Mouse (Mus musculus) adrenal gland, postnatal 14 days (tissue): ENCODE results near the gene Gm47995. TPM values are rescaled to one million over a fixed set of nuclear protein-coding genes. Genes with fewer than 3 reads are reported as not detected.
A peak's percentile ranks its signal among the peaks of the same experiment; 100 is the strongest.
"Not testable (repeated sequence)": the region's sequence is repeated elsewhere in the genome, so short reads cannot be mapped to it uniquely, and the experiment has no call there.

ENCODE experiments used
- DNase-seq: peaks from one replicate; pipeline ENCODE4 v3.0.0; 2021; ENCODE audit warnings: mixed read lengths
- long read RNA-seq, 2 experiments: library from polyadenylated mRNA; stranded (forward); transcript quantifications; one replicate each; pipeline ENCODE4 v2.0.0; 2021
- total RNA-seq: library from RNA; stranded (reverse); gene quantifications from 2 replicates; pipeline ENCODE4 v1.2.3, GENCODE M21; 2021

The Gm47995 gene
- total RNA-seq = not detected in 2 replicates
- long read RNA-seq, experiment 1 = 0 reads
- long read RNA-seq, experiment 2 = 0 reads

DNA sequence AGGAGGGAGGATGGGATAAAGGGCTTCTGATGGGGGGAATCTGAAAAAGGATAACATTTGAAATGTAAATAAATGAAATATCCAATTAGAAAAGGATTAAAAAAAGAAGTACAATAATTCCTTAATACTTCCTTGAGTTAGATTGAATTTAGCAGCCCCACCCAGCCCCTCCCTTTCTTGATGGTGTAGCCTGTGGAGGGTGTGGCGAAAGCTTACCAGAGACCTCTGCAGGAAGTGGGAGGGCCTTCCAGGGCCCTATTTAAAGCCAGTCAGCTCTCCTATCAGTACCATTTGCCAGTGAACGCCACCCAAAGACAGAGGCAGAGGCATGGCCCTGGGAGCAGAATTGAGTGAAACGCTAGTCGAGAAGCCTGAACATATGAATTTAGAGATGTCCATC is at the start of gene Gm47995:
Gene Gm47995, plus strand, starts transcription at position 329 of the 400 bp plus-strand sequence.
- DNase-seq = not testable (repeated sequence)

GRCm38 (mm10) chr1:151150211-151150610 is 48.0 kb upstream of the Gm47995 start:
- DNase-seq = peak; percentile 15

- DNase-seq = no peak
Observed at GRCm38 (mm10) chr1:151151089-151151488, 47.2 kb upstream of the Gm47995 start.

- no peak for DNase-seq
Observed at GRCm38 (mm10) chr1:151153056-151153652, 45.1 kb upstream of the Gm47995 start.

GRCm38 (mm10) chr1:151154131-151154530 is 44.1 kb upstream of the Gm47995 start:
- not testable (repeated sequence) for DNase-seq

GRCm38 (mm10) chr1:151156129-151156528 is 42.1 kb upstream of the Gm47995 start:
- no peak for DNase-seq

DNA sequence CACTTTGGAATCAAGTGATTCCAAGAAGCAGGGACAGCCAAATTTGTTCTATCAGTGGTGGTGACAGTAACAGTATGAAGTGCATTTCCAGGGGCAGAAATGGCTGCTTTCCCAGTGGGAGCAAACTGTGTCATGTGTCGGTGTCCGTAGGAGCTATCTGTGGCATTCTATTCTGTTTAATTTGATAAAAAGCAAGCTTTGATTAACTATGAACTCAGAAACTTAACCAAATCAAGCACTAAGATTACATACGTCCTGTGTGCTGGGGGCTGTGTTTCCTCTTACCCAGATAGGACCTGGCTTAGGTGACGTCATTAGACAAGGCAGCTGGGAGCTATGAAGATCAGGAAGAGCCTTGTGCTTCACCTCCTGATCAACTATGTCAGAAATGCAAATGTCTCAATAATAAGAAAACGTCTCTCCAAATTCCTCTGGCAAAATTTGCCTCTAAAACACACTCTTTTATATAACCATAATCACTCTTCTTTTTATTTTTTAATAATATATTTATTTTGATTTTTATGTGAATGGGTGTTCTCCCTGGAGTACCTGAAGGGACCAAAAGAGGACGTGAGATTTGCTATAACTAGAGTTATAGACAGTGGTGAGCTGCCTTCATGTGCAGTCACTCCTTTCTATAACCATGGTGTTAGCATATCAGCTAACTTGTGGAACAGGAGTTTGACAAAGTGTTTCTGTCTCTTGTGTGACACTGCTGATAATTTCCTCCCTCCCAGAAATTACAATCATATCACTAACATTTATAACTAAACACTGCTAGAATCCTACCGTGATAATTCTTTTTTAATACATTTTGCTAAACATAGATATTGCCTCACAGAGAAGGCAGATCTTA is 41.2 kb upstream of the Gm47995 start:
- no peak for DNase-seq

DNA sequence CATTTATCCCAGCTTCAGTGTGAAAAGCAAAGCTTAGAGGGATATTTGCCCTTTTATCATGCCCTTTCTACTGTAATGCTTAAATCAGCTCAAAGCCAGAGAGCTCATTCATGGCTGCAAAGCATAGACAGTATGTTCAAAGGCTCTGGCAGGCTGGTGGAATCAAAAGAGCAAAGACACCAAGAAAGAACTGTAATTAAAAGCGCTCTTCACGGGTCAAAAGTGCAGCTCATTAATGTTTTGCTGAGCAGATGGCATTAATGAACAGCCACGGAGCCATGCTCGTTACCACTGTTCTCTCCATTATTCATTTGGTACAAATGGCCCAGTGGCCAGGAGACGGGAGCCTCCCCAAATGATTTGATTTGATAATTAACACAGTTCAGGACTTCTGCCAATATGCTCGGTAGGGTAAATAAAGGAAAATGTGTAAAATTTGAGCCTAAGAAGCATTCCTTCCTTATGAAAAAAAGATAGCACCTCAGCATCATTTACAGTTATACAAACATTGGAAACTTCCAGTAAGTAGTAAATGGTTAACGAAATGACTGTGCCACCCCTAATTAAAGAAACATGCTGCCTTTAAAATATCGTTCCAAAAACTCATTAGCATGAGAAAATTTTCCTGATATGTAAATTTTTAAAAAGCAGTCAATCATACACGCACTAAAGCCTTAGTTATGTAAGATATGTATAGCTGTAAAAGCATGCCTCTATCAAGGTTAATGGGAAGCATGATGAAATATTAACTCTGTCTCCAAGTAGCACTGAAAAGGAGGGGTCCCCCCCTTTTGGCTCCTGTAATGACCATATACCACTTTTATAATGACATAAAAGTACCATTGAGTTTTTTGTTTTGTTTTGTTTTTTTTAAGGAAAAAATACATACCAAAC is 40.0 kb upstream of the Gm47995 start:
- DNase-seq = no peak

- DNase-seq = no peak
Observed at GRCm38 (mm10) chr1:151158857-151159510, 39.3 kb upstream of the Gm47995 start.

DNA sequence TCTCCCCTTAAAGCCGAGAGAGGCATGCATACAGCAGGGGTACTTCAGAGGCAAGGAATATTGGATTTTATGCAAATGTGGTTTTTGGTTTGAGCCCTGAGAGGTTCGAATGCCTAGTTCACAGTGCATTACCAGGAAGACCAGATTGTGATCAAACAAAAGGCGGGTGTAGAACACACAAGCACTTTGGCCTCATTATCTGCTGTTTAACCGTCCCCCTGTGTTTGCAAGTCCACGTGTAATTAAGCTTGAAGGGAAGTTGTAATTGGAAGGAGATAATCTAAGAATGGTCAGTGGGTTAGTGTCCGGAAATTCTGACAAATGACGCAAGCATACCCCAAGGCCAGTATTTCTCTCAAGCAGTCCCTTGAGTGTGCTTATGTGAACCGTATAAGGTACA is 32.2 kb upstream of the Gm47995 start:
- no peak for DNase-seq

GRCm38 (mm10) chr1:151167297-151168047 is 30.8 kb upstream of the Gm47995 start:
- no peak for DNase-seq

DNA sequence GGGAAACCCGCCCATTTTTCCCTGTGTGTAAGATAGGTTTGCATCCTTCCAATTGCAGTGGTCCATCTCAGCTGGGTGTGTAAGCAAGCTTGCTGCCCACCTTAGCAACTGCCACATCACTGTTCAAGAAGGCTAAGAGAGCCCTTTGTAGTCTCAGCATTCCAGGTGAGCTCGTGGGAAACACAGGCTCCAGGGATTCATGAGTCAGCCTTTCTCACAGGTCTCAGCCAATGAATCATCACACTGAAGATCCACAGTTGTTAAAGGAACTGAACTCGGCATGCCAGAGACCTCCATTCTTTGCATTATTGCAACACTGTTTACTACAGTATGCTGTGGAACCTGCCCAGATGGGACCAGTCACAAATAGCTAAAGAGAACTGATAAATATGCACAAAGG is 29.6 kb upstream of the Gm47995 start:
- no peak for DNase-seq

- peak; percentile 12 for DNase-seq
Observed at GRCm38 (mm10) chr1:151171572-151172461, 26.4 kb upstream of the Gm47995 start.

- peak; percentile 32 for DNase-seq
Observed at GRCm38 (mm10) chr1:151177030-151177936, 21.0 kb upstream of the Gm47995 start.

- no peak for DNase-seq
Observed at GRCm38 (mm10) chr1:151177937-151178271, 20.3 kb upstream of the Gm47995 start.

- no peak for DNase-seq
Observed at GRCm38 (mm10) chr1:151178505-151179083, 19.7 kb upstream of the Gm47995 start.

DNA sequence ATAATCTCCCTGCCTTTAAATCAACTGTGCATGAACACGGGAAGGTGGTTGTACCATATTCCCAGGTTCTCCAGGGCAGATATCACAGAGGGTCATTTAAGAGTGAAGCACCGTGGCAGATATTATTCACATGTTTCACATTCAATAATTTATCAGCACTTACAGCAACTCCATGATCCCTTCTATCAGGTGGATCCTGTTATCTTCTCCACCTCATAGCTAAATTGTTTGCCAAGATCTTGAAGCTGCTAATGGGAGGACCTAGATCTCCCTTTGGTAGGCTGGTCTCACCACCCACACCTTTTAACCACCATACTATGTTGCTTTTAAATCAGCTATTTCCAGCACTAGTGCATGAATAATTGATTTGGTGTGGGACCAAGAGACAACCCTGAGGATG is 18.1 kb upstream of the Gm47995 start:
- no peak for DNase-seq

- DNase-seq = not testable (repeated sequence)
Observed at GRCm38 (mm10) chr1:151182266-151182665, 16.0 kb upstream of the Gm47995 start, which contains the start of gene Gm47985. Gene Gm47985 (plus strand): TSS chr1:151182537.

DNA sequence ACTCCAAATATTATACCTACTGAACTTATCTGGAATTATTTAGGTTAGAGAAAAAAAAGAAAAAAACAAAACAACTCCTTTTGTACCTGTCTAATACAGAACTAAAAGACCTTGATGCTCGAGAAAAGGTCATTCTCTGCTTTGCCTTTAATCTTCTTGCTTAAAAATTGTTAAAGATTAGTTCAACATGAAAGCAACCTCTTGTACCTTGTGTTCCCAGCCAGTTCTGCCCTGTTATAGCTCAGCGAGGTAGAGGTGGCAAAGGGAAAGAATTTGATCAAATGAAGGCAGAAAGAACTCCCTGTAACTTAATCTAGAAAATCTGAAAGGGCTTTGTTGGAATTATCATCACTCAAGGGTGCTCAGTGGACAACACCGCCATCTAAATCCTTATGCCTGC is 12.1 kb upstream of the Gm47995 start:
- not testable (repeated sequence) for DNase-seq
